Mouse (Mus musculus) frontal cortex, adult (tissue): ENCODE data around the gene Ndufa5.

Experiments
- ATAC-seq: cut with Nextera tagmentation; 2 replicates; pipeline ENCODE4 v1.9.2; 2017; ENCODE audit warnings: mild to moderate bottlenecking, moderate library complexity, mixed read lengths; ENCODE audit not compliant: low TSS enrichment

The Ndufa5 gene

GRCm38 (mm10) chr6:24527155-24528063 is at the start of gene Ndufa5:
Gene Ndufa5 (minus strand): TSS chr6:24528013.
- ATAC-seq: peak; percentile 88

- no peak for ATAC-seq
These were observed 45.5 kb upstream of the Ndufa5 start for GRCm38 (mm10) chr6:24573319-24573718.

GRCm38 (mm10) chr6:24572431-24572830 is 44.6 kb upstream of the Ndufa5 start:
- no peak for ATAC-seq

- ATAC-seq: peak; percentile 56
These were observed 43.3 kb upstream of the Ndufa5 start for GRCm38 (mm10) chr6:24571126-24571525.

- peak; percentile 36; the same call in 1 of the 2 replicates for ATAC-seq
These were observed 42.5 kb upstream of the Ndufa5 start for GRCm38 (mm10) chr6:24570278-24570677.

GRCm38 (mm10) chr6:24569711-24570110 is 41.9 kb upstream of the Ndufa5 start:
- no peak for ATAC-seq

GRCm38 (mm10) chr6:24568963-24569362 is 41.1 kb upstream of the Ndufa5 start:
- peak; percentile 51; the same call in 1 of the 2 replicates for ATAC-seq

- no peak for ATAC-seq
These were observed 37.1 kb upstream of the Ndufa5 start for GRCm38 (mm10) chr6:24564886-24565285.

GRCm38 (mm10) chr6:24564081-24564480 is 36.3 kb upstream of the Ndufa5 start:
- peak; percentile 83 for ATAC-seq

- ATAC-seq: no peak
These were observed 27.7 kb upstream of the Ndufa5 start for GRCm38 (mm10) chr6:24555488-24555887.

GRCm38 (mm10) chr6:24554427-24555086 is 26.7 kb upstream of the Ndufa5 start:
- peak; percentile 26 for ATAC-seq

GRCm38 (mm10) chr6:24552046-24552445 is 24.2 kb upstream of the Ndufa5 start:
- no peak for ATAC-seq

- peak; percentile 95 for ATAC-seq
These were observed 22.0 kb upstream of the Ndufa5 start for GRCm38 (mm10) chr6:24549801-24550200.

GRCm38 (mm10) chr6:24546716-24547420 is 19.1 kb upstream of the Ndufa5 start:
- no peak for ATAC-seq

- ATAC-seq: no peak
These were observed 15.3 kb upstream of the Ndufa5 start for GRCm38 (mm10) chr6:24543119-24543591.

GRCm38 (mm10) chr6:24542393-24542792 is 14.6 kb upstream of the Ndufa5 start:
- no peak for ATAC-seq

GRCm38 (mm10) chr6:24540106-24540505 is 12.3 kb upstream of the Ndufa5 start:
- ATAC-seq: peak; percentile 89

GRCm38 (mm10) chr6:24538435-24538834 is 10.6 kb upstream of the Ndufa5 start:
- ATAC-seq: no peak

- no peak for ATAC-seq
These were observed 5.0 kb upstream of the Ndufa5 start for GRCm38 (mm10) chr6:24532804-24533203.

GRCm38 (mm10) chr6:24530711-24531420 is 3.1 kb upstream of the Ndufa5 start:
- ATAC-seq: no peak

GRCm38 (mm10) chr6:24530166-24530565 is 2.4 kb upstream of the Ndufa5 start:
- peak; percentile 42; the same call in 1 of the 2 replicates for ATAC-seq

- peak; percentile 7 for ATAC-seq
These were observed 141 bp upstream of the Ndufa5 start, which contains the start of gene Asb15 for GRCm38 (mm10) chr6:24528064-24528243. Gene Asb15 (plus strand): TSS chr6:24528144.
